Mouse (Mus musculus): Measurements from ENCODE around the gene Efcab2. TPM values are rescaled to one million over a fixed set of nuclear protein-coding genes. Genes with fewer than 3 reads are reported as not detected.

Gene Efcab2
- total RNA-seq (2014; rRNA removed) (2.5 and 2.9 TPM in 2 replicates), polyA plus RNA-seq (2015; fragmentation: Nextera tagmentation; extraction: Ambion mirVana) (12.7 and 14.0 TPM in 2 replicates)

DNA sequence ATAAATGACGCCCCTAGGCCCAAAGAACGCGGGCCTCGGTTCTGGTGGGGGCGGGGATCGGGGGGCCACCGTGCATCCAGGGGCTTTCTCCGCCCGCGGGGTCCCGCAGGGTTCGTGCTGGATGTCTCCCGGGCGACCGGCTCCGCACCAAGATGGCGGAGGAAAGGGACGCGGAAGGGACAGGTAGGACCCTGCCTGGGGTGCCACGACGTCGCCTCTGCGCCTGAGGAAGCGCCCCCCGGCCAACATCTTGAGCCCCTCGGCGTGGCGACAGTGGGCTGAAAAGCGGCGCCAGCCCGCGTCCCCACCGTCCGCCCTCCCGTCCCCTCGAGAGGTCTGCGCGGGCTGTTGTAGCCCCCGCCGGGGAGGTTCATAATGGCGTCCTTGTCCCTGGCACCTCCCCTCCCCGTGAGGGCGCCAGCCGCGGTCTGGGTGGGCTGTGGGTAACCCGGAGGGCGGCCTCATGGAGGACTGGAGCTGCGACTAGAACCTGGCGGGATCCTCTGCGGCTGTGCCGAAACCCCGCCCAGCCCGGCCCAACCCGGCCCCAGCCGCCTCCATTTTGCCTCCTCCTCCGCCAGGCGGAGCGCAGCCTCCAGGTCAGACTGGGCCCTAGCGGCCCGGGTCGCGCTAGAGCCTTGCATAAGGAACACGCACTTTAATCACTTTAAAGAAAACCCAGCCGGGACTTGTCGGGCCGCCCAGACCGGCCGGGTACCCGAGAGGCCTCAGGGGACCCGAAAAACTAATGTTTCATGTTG, at the start of gene Efcab2:
Gene Efcab2 (plus strand): TSS at position 135 of the 761 bp plus-strand sequence.
- Histone ChIP-seq H3K27ac (peak within 1 kb of the TSS; percentile 100), H3K4me3 (ENCODE audit: low read length) (peak within 1 kb of the TSS; percentile 64), H3K27me3 (ENCODE audit: insufficient read depth, low read length) (no peaks in the 10 kb centered on the region), H3K9ac (replicated peaks; ENCODE audit: low read length) (peak within 1 kb of the TSS; percentile 97), H3K9me3 (ENCODE audit: low read length) (no peaks in the 10 kb centered on the region), H3K4me1 (ENCODE audit: insufficient read depth, low read length) (no peaks in the 10 kb centered on the region), H3K36me3 (ENCODE audit: insufficient read depth, low read length) (no peaks in the 10 kb centered on the region), H3K4me2 (ENCODE audit: low read depth, low read length) (peak within 1 kb of the TSS; percentile 73)
- TF ChIP-seq CTCF (IDR thresholded peaks at IDR 0.05; ENCODE audit: low read depth), result peak; percentile 69
- WGBS, result 2% methylated on average over 62 of the region's 70 CpGs
- ATAC-seq (peak; percentile 97), DNase-seq (ENCODE audit: low spot score) (peak; percentile 94)

DNA sequence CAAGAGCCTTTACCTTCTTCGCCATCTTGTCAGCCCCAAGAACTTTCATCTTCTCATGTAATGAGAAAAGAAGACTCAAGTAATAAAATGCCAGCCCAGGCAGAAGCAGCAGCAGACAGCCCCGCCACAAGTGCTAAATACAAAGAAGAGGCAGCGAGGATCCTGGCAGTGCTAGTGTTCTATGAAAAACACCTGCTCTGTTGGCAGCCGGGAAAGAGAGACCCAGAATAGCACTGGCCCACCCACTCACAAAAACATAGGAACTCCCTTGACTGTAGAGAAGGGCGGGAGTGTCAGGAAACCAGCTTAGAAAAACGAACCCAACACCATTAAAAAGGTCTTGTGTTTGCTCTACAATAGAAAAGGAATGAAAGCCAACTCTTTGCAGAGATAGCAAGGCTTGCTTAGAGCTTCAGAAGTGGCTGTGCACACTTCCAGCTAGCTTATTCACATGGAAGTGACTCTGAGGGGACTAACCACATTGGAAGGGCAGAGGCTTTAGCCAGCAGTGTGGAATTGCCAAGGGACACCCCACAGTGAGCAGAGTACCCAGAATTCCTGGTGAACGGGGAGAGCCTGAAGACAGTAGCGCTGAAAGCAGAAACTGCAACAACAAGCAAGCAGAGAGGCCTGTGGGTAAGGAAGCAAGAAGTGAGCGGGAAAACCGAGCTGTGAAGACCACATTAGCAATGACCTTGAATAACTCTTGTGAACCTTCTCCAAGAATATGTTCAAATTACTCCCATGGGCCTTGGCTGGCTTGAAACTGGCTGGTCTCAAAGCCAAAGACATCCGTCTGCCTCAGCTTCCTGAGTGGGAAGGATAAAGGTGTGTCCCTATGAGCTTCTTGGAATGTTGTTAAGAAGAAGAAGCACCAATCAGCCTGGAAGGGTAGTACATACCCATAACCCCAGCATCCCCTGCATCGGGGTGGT, 47.8 kb upstream of the Efcab2 start:
- Histone ChIP-seq H3K9me3 (ENCODE audit: low read length) (no peaks in the 10 kb centered on the region), H3K36me3 (ENCODE audit: insufficient read depth, low read length) (no peaks in the 10 kb centered on the region), H3K4me2 (ENCODE audit: low read depth, low read length) (no peak overlapping the region), H3K27ac (peak overlapping the region; percentile 20; the same call in 1 of the 2 replicates), H3K4me3 (ENCODE audit: low read length) (no peak overlapping the region), H3K4me1 (ENCODE audit: insufficient read depth, low read length) (no peaks in the 10 kb centered on the region), H3K27me3 (ENCODE audit: insufficient read depth, low read length) (no peaks in the 10 kb centered on the region), H3K9ac (replicated peaks; ENCODE audit: low read length) (no peak overlapping the region)
- no peak for TF ChIP-seq CTCF (IDR thresholded peaks at IDR 0.05; ENCODE audit: low read depth)
- 58% methylated on average over 12 of the region's 12 CpGs for WGBS
- peak; percentile 9 for DNase-seq (ENCODE audit: low spot score)
- ATAC-seq, result no peak

DNA sequence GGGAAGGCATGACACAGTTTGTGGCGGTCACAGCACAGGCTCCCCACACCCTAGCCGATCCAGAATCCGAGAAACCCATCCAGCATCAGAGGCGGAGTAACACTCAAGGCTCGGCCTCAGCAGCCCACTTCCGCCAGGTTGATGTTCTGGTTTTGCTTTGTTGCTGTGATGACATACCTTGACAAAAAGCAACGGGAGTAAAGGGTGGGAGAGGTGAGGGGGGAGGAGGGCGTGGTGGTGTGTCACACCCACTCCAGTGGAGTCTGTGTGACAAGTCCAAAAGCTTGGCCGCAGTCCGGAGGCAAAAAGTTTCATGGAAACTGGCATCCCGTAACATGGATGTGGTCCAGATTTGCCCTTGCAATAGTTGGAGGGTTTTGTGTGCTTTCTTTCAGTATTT, 45.6 kb upstream of the Efcab2 start:
- Histone ChIP-seq H3K27me3 (ENCODE audit: insufficient read depth, low read length) (no peaks in the 10 kb centered on the region), H3K27ac (no peak overlapping the region), H3K4me1 (ENCODE audit: insufficient read depth, low read length) (no peaks in the 10 kb centered on the region), H3K9ac (replicated peaks; ENCODE audit: low read length) (no peak overlapping the region), H3K4me3 (ENCODE audit: low read length) (no peak overlapping the region), H3K9me3 (ENCODE audit: low read length) (no peaks in the 10 kb centered on the region), H3K36me3 (ENCODE audit: insufficient read depth, low read length) (no peaks in the 10 kb centered on the region), H3K4me2 (ENCODE audit: low read depth, low read length) (no peak overlapping the region)
- no peak for ATAC-seq
- DNase-seq (ENCODE audit: low spot score), result no peak
- TF ChIP-seq CTCF (IDR thresholded peaks at IDR 0.05; ENCODE audit: low read depth), result no peak
- 81% methylated on average over 11 of the region's 11 CpGs for WGBS

DNA sequence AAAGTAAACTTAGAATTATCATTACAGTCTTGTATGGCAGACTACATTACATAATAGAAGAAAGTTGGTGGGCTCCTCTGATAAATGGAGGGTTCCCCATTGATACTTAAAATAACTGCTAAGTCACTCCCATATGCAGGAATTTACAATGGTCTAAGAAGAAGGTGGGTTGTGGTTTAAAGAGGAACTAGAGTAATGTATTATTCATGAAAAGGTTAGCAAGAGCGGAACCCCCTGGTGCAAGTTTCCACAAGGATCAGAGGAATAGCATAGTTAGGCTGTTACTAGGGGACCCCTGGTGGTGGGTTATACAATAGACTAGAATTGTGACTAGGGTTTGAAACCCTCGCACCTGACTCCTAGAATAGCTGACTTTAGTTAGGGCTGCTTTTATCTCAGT, 45.2 kb upstream of the Efcab2 start:
- peak; percentile 29 for TF ChIP-seq CTCF (IDR thresholded peaks at IDR 0.05; ENCODE audit: low read depth)
- no peak overlapping the region for H3K27ac ChIP-seq

DNA sequence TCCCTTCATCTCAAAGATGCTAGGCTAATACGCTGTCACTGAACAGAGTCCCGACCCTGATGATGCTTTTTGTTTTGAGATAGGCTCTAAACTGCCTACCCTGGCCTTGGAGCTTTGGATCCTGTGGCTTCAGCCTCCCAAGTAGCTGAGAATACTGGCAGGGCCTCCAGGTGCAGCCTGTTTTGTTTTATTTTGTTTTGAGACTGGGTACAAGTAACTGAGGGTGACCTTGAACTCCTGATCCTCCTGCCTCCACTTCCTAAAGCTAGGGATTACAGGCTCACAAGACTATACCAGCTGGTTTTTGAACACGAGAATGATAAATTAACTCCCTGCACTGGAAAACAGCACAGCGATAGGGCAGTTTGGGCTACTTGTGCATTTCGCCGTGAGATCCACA, 40.7 kb upstream of the Efcab2 start:
- DNase-seq (ENCODE audit: low spot score) (no peak), ATAC-seq (no peak)
- Histone ChIP-seq H3K4me3 (ENCODE audit: low read length) (no peak overlapping the region), H3K9ac (replicated peaks; ENCODE audit: low read length) (no peak overlapping the region), H3K9me3 (ENCODE audit: low read length) (no peaks in the 10 kb centered on the region), H3K4me2 (ENCODE audit: low read depth, low read length) (no peak overlapping the region), H3K27ac (no peak overlapping the region), H3K36me3 (ENCODE audit: insufficient read depth, low read length) (no peaks in the 10 kb centered on the region), H3K4me1 (ENCODE audit: insufficient read depth, low read length) (peaks cover 3% of the 10 kb centered on the region; the same call in 1 of the 2 replicates), H3K27me3 (ENCODE audit: insufficient read depth, low read length) (no peaks in the 10 kb centered on the region)
- no peak for TF ChIP-seq CTCF (IDR thresholded peaks at IDR 0.05; ENCODE audit: low read depth)
- 85% methylated on average over 6 of the region's 6 CpGs for WGBS

More for the DNA sequence above, 45.2 kb upstream of the Efcab2 start:
- H3K4me2 ChIP-seq (ENCODE audit: low read depth, low read length), result no peak overlapping the region
- DNase-seq (ENCODE audit: low spot score) (no peak), ATAC-seq (no peak)
- no peaks in the 10 kb centered on the region for H3K9me3 ChIP-seq (ENCODE audit: low read length)
- no peaks in the 10 kb centered on the region for H3K36me3 ChIP-seq (ENCODE audit: insufficient read depth, low read length)
- no peaks in the 10 kb centered on the region for H3K27me3 ChIP-seq (ENCODE audit: insufficient read depth, low read length)
- H3K4me3 ChIP-seq (ENCODE audit: low read length), result no peak overlapping the region
- H3K9ac ChIP-seq (replicated peaks; ENCODE audit: low read length), result no peak overlapping the region
- no peaks in the 10 kb centered on the region for H3K4me1 ChIP-seq (ENCODE audit: insufficient read depth, low read length)
- 37% methylated on average over 2 of the region's 2 CpGs for WGBS

DNA sequence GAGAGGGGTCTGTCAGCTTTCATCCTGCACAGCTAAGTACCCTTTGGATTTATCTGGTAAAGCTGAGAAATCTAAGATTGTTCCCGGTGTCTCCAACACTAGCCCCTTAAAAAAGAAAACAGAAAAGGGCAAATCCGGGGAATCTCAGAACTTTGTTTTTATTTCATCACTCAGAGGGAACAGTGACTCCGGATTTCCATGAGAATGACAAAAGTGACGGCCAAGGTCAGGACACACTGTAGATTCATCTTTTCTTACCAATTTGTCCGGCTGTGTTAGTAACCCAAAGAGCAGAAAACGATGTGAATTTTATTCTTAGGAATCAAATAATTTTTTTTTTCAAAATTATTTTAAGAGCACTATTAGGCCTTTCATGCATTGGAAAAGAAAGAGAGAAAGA, 37.8 kb upstream of the Efcab2 start:
- no peaks in the 10 kb centered on the region for H3K36me3 ChIP-seq (ENCODE audit: insufficient read depth, low read length)
- H3K4me1 ChIP-seq (ENCODE audit: insufficient read depth, low read length), result peaks cover 3% of the 10 kb centered on the region; the same call in 1 of the 2 replicates
- peak overlapping the region; percentile 74; the same call in 1 of the 2 replicates for H3K4me2 ChIP-seq (ENCODE audit: low read depth, low read length)
- TF ChIP-seq CTCF (IDR thresholded peaks at IDR 0.05; ENCODE audit: low read depth), result no peak
- WGBS, result 78% methylated on average over 6 of the region's 6 CpGs
- H3K9me3 ChIP-seq (ENCODE audit: low read length), result no peaks in the 10 kb centered on the region
- ATAC-seq (no peak), DNase-seq (ENCODE audit: low spot score) (no peak)
- H3K9ac ChIP-seq (replicated peaks; ENCODE audit: low read length), result no peak overlapping the region
- no peak overlapping the region for H3K4me3 ChIP-seq (ENCODE audit: low read length)
- H3K27ac ChIP-seq, result no peak overlapping the region
- H3K27me3 ChIP-seq (ENCODE audit: insufficient read depth, low read length), result no peaks in the 10 kb centered on the region

All from hindbrain, postnatal 0 days (tissue).